Mouse (Mus musculus) testis, adult 2 months (tissue): ENCODE results near the gene Mgat5b. TPM values are rescaled to one million over a fixed set of nuclear protein-coding genes. Genes with fewer than 3 reads are reported as not detected.

ENCODE experiments used
- H3K27ac ChIP-seq: fragments of 200-500 bp; 2 replicates; pipeline ENCODE4 v1.5.1; 2012; ENCODE audit warnings: low read depth, low read length; ENCODE audit not compliant: control insufficient read depth, insufficient read depth
- H3K27me3 ChIP-seq: fragments of 200-500 bp; 2 replicates; pipeline ENCODE4 v1.6.1; 2012; ENCODE audit warnings: mild to moderate bottlenecking, low read length, moderate library complexity; ENCODE audit not compliant: control insufficient read depth, insufficient read depth
- H3K36me3 ChIP-seq: fragments of 200-500 bp; 2 replicates; pipeline ENCODE4 v1.6.1; 2012; ENCODE audit warnings: mild to moderate bottlenecking, low read length; ENCODE audit not compliant: control insufficient read depth, insufficient read depth
- H3K4me1 ChIP-seq: fragments of 200-500 bp; 2 replicates; pipeline ENCODE4 v1.6.1; 2012; ENCODE audit warnings: low read length; ENCODE audit not compliant: control insufficient read depth, insufficient read depth
- H3K4me3 ChIP-seq: fragments of 200-500 bp; 2 replicates; pipeline ENCODE4 v1.5.1; 2012; ENCODE audit warnings: low read depth, mild to moderate bottlenecking, low read length, moderate library complexity, mixed read lengths; ENCODE audit not compliant: control insufficient read depth
- CTCF ChIP-seq: fragments of 200-500 bp; IDR thresholded peaks from 2 replicates; pipeline ENCODE4 v1.5.1; 2012; ENCODE audit warnings: low read depth, mild to moderate bottlenecking, inconsistent platforms, low read length, moderate library complexity; ENCODE audit not compliant: control insufficient read depth, insufficient read depth, insufficient replicate concordance
- POLR2A ChIP-seq: fragments of 200-500 bp; IDR thresholded peaks from 2 replicates; pipeline ENCODE4 v1.6.1; 2012; ENCODE audit warnings: low read depth, mild to moderate bottlenecking, inconsistent platforms, low read length, moderate library complexity; ENCODE audit not compliant: control insufficient read depth
- polyA plus RNA-seq: library from polyadenylated mRNA; depleted of rRNA; stranded (reverse); fragments of >200 nt; gene quantifications from 2 replicates; pipeline ENCODE4 v1.2.3, GENCODE M21; 2012

Mgat5b gene
- polyA plus RNA-seq, 1 experiment = 5.9 TPM

- no peaks in the 10 kb centered on the region for H3K36me3 ChIP-seq
- no peak overlapping the region for H3K27ac ChIP-seq
- no peaks in the 10 kb centered on the region for H3K27me3 ChIP-seq
- H3K4me3 ChIP-seq = no peak overlapping the region
- no peak for TF ChIP-seq CTCF
- TF ChIP-seq POLR2A = no peak
- H3K4me1 ChIP-seq = peaks cover 11% of the 10 kb centered on the region
These were observed 49.9 kb downstream of the Mgat5b start for GRCm38 (mm10) chr11:116968586-116968985.

GRCm38 (mm10) chr11:116969498-116969897 is 50.8 kb downstream of the Mgat5b start:
- no peak for TF ChIP-seq CTCF
- TF ChIP-seq POLR2A = no peak
- no peak overlapping the region for H3K4me3 ChIP-seq
- peaks cover 11% of the 10 kb centered on the region for H3K4me1 ChIP-seq
- no peaks in the 10 kb centered on the region for H3K27me3 ChIP-seq
- H3K36me3 ChIP-seq = no peaks in the 10 kb centered on the region
- H3K27ac ChIP-seq = no peak overlapping the region

GRCm38 (mm10) chr11:116970847-116971246 is 52.2 kb downstream of the Mgat5b start:
- Histone ChIP-seq H3K4me1 (peaks cover 8% of the 10 kb centered on the region), H3K36me3 (no peaks in the 10 kb centered on the region), H3K27me3 (no peaks in the 10 kb centered on the region), H3K27ac (no peak overlapping the region), H3K4me3 (no peak overlapping the region)
- TF ChIP-seq POLR2A = no peak
- no peak for TF ChIP-seq CTCF

GRCm38 (mm10) chr11:116972828-116973227 is 54.2 kb downstream of the Mgat5b start:
- H3K36me3 ChIP-seq = no peaks in the 10 kb centered on the region
- TF ChIP-seq CTCF (no peak), POLR2A (no peak)
- H3K4me1 ChIP-seq = peaks cover 7% of the 10 kb centered on the region
- no peak overlapping the region for H3K4me3 ChIP-seq
- no peak overlapping the region for H3K27ac ChIP-seq
- H3K27me3 ChIP-seq = no peaks in the 10 kb centered on the region

- Histone ChIP-seq H3K4me1 (peaks cover 2% of the 10 kb centered on the region; the same call in 1 of the 2 replicates), H3K36me3 (no peaks in the 10 kb centered on the region), H3K4me3 (no peak overlapping the region), H3K27ac (no peak overlapping the region), H3K27me3 (no peaks in the 10 kb centered on the region)
- TF ChIP-seq POLR2A = no peak
- TF ChIP-seq CTCF = no peak
These were observed 54.8 kb downstream of the Mgat5b start for GRCm38 (mm10) chr11:116973508-116973907.

GRCm38 (mm10) chr11:116974341-116974740 is 55.7 kb downstream of the Mgat5b start:
- no peak for TF ChIP-seq CTCF
- TF ChIP-seq POLR2A = no peak
- no peaks in the 10 kb centered on the region for H3K36me3 ChIP-seq

GRCm38 (mm10) chr11:116980313-116980712 is 61.6 kb downstream of the Mgat5b start:
- no peaks in the 10 kb centered on the region for H3K27me3 ChIP-seq
- no peak overlapping the region for H3K27ac ChIP-seq
- no peaks in the 10 kb centered on the region for H3K36me3 ChIP-seq
- TF ChIP-seq CTCF = no peak
- TF ChIP-seq POLR2A = no peak
- no peaks in the 10 kb centered on the region for H3K4me1 ChIP-seq
- H3K4me3 ChIP-seq = no peak overlapping the region

More at GRCm38 (mm10) chr11:116974341-116974740, 55.7 kb downstream of the Mgat5b start:
- no peaks in the 10 kb centered on the region for H3K27me3 ChIP-seq
- no peak overlapping the region for H3K4me3 ChIP-seq
- H3K27ac ChIP-seq = no peak overlapping the region
- no peaks in the 10 kb centered on the region; the same call in 1 of the 2 replicates for H3K4me1 ChIP-seq

GRCm38 (mm10) chr11:116982543-116982942 is 63.9 kb downstream of the Mgat5b start:
- H3K4me3 ChIP-seq = no peak overlapping the region
- no peak overlapping the region for H3K27ac ChIP-seq
- no peaks in the 10 kb centered on the region for H3K4me1 ChIP-seq
- TF ChIP-seq POLR2A = no peak
- no peak for TF ChIP-seq CTCF
- no peaks in the 10 kb centered on the region for H3K27me3 ChIP-seq
- H3K36me3 ChIP-seq = no peaks in the 10 kb centered on the region
